Mouse (Mus musculus): Measurements from ENCODE around the gene Fibp. TPM values are rescaled to one million over a fixed set of nuclear protein-coding genes. Genes with fewer than 3 reads are reported as not detected.
"Not testable (repeated sequence)": the region's sequence is repeated elsewhere in the genome, so short reads cannot be mapped to it uniquely, and the experiment has no call there.

Gene Fibp
- polyA plus RNA-seq, 1 experiment from 2014 or later = 116 TPM

GRCm38 (mm10) chr19:5487768-5488550, 27.5 kb downstream of the Fibp start, which contains the start of gene Mus81:
Gene Mus81, minus strand, starts transcription at chr19:5488402.
- WGBS = under 1% methylated on average over 39 of the region's 39 CpGs

GRCm38 (mm10) chr19:5488878-5489571, 28.6 kb downstream of the Fibp start:
- Histone ChIP-seq H3K27ac (ENCODE audit: low read depth, low read length) (peak overlapping the region; percentile 89), H3K4me2 (replicated peaks; ENCODE audit: low read depth) (peak overlapping the region; percentile 80), H3K36me3 (ENCODE audit: control insufficient read depth, insufficient read depth) (peaks cover 39% of the 10 kb centered on the region), H3K4me3 (ENCODE audit: low read depth, low read length) (peak overlapping the region; percentile 44), H3K4me1 (replicated peaks; ENCODE audit: control insufficient read depth, insufficient read depth, low read length) (0 out of 2 replicates have a peak, but pooled peaks cover 2% of the 10 kb centered on the region), H3K27me3 (replicated peaks; ENCODE audit: control insufficient read depth, insufficient read depth, low read length) (no peaks in the 10 kb centered on the region), H3K9me3 (ENCODE audit: control insufficient read depth) (no peaks in the 10 kb centered on the region), H3K9ac (ENCODE audit: low read depth, low read length) (no peak overlapping the region)
- TF ChIP-seq CTCF (IDR thresholded peaks at IDR 0.05; ENCODE audit: low read depth) = peak; percentile 43
- WGBS = under 1% methylated on average over 26 of the region's 26 CpGs
- peak; percentile 69 for ATAC-seq

More at GRCm38 (mm10) chr19:5487768-5488550, 27.5 kb downstream of the Fibp start, which contains the start of gene Mus81:
- TF ChIP-seq CTCF (IDR thresholded peaks at IDR 0.05; ENCODE audit: low read depth) = peak; percentile 96
- Histone ChIP-seq H3K27me3 (replicated peaks; ENCODE audit: control insufficient read depth, insufficient read depth, low read length) (no peaks in the 10 kb centered on the region), H3K9ac (ENCODE audit: low read depth, low read length) (peak within 1 kb of the TSS; percentile 26; the same call in 1 of the 2 replicates), H3K4me2 (replicated peaks; ENCODE audit: low read depth) (peak within 1 kb of the TSS; percentile 80), H3K36me3 (ENCODE audit: control insufficient read depth, insufficient read depth) (peaks cover 41% of the 10 kb centered on the region), H3K4me3 (ENCODE audit: low read depth, low read length) (peak within 1 kb of the TSS; percentile 44), H3K9me3 (ENCODE audit: control insufficient read depth) (no peaks in the 10 kb centered on the region), H3K27ac (ENCODE audit: low read depth, low read length) (peak within 1 kb of the TSS; percentile 89), H3K4me1 (replicated peaks; ENCODE audit: control insufficient read depth, insufficient read depth, low read length) (0 out of 2 replicates have a peak, but pooled peaks cover 2% of the 10 kb centered on the region)
- ATAC-seq = peak; percentile 53

- peak overlapping the region; percentile 80 for H3K4me2 ChIP-seq (replicated peaks; ENCODE audit: low read depth)
- not testable (repeated sequence) for H3K27me3 ChIP-seq (replicated peaks; ENCODE audit: control insufficient read depth, insufficient read depth, low read length); H3K9ac ChIP-seq (ENCODE audit: low read depth, low read length); H3K4me1 ChIP-seq (replicated peaks; ENCODE audit: control insufficient read depth, insufficient read depth, low read length); ATAC-seq; H3K9me3 ChIP-seq (ENCODE audit: control insufficient read depth)
- peak overlapping the region; percentile 93 for H3K4me3 ChIP-seq (ENCODE audit: low read depth, low read length)
- peak overlapping the region; percentile 89; the same call in 1 of the 2 replicates for H3K27ac ChIP-seq (ENCODE audit: low read depth, low read length)
- 39% methylated on average over 10 of the region's 10 CpGs for WGBS
- H3K36me3 ChIP-seq (ENCODE audit: control insufficient read depth, insufficient read depth) = peaks cover 39% of the 10 kb centered on the region
Observed at GRCm38 (mm10) chr19:5489721-5490120, 29.3 kb downstream of the Fibp start.

- Histone ChIP-seq H3K4me1 (replicated peaks; ENCODE audit: control insufficient read depth, insufficient read depth, low read length) (0 out of 2 replicates have a peak, but pooled peaks cover 2% of the 10 kb centered on the region), H3K9ac (ENCODE audit: low read depth, low read length) (peak within 1 kb of the TSS; percentile 87), H3K27ac (ENCODE audit: low read depth, low read length) (peak within 1 kb of the TSS; percentile 97), H3K4me2 (replicated peaks; ENCODE audit: low read depth) (peak within 1 kb of the TSS; percentile 80), H3K4me3 (ENCODE audit: low read depth, low read length) (peak within 1 kb of the TSS; percentile 93), H3K36me3 (ENCODE audit: control insufficient read depth, insufficient read depth) (peaks cover 36% of the 10 kb centered on the region), H3K9me3 (ENCODE audit: control insufficient read depth) (no peaks in the 10 kb centered on the region), H3K27me3 (replicated peaks; ENCODE audit: control insufficient read depth, insufficient read depth, low read length) (no peaks in the 10 kb centered on the region)
- peak; percentile 43 for TF ChIP-seq CTCF (IDR thresholded peaks at IDR 0.05; ENCODE audit: low read depth)
- under 1% methylated on average over 62 of the region's 62 CpGs for WGBS
- peak; percentile 51 for ATAC-seq
Observed at GRCm38 (mm10) chr19:5490313-5490897, 30.0 kb downstream of the Fibp start, which contains the start of gene Cfl1. Gene Cfl1, plus strand, starts transcription at chr19:5490455.

- ATAC-seq = peak; percentile 28
Observed at GRCm38 (mm10) chr19:5490898-5491708, 30.7 kb downstream of the Fibp start.

More at GRCm38 (mm10) chr19:5490898-5491708, 30.7 kb downstream of the Fibp start:
- H3K9ac ChIP-seq (ENCODE audit: low read depth, low read length) = peak overlapping the region; percentile 87
- TF ChIP-seq CTCF (IDR thresholded peaks at IDR 0.05; ENCODE audit: low read depth) = no peak
- H3K4me2 ChIP-seq (replicated peaks; ENCODE audit: low read depth) = peak overlapping the region; percentile 80
- H3K27ac ChIP-seq (ENCODE audit: low read depth, low read length) = peak overlapping the region; percentile 97
- peaks cover 37% of the 10 kb centered on the region for H3K36me3 ChIP-seq (ENCODE audit: control insufficient read depth, insufficient read depth)
- under 1% methylated on average over 56 of the region's 59 CpGs for WGBS
- no peaks in the 10 kb centered on the region for H3K9me3 ChIP-seq (ENCODE audit: control insufficient read depth)
- no peaks in the 10 kb centered on the region for H3K27me3 ChIP-seq (replicated peaks; ENCODE audit: control insufficient read depth, insufficient read depth, low read length)
- 0 out of 2 replicates have a peak, but pooled peaks cover 2% of the 10 kb centered on the region for H3K4me1 ChIP-seq (replicated peaks; ENCODE audit: control insufficient read depth, insufficient read depth, low read length)
- peak overlapping the region; percentile 93 for H3K4me3 ChIP-seq (ENCODE audit: low read depth, low read length)

All from intestine, postnatal 0 days (tissue).